Mouse (Mus musculus): Measurements from ENCODE around the gene Gfpt2.

GRCm38 (mm10) chr11:49770676-49771550, 23.1 kb upstream of the Gfpt2 start:
- TF ChIP-seq CTCF (IDR thresholded peaks at IDR 0.05; ENCODE audit: low read depth, low read length) = no peak
- no peak for TF ChIP-seq POLR2A (IDR thresholded peaks at IDR 0.05; ENCODE audit: extremely low read depth, insufficient read depth, low read length)
